Mouse (Mus musculus): ENCODE results near the gene Rcan3.

Rcan3 gene

GRCm38 (mm10) chr4:135433443-135434394 is at the start of gene Rcan3:
Gene Rcan3, minus strand, starts transcription at chr4:135433853.
- peak; percentile 76 for DNase-seq

- no peak for DNase-seq
These were observed 46.7 kb upstream of the Rcan3 start for GRCm38 (mm10) chr4:135480370-135480769.

- DNase-seq = no peak
These were observed 44.2 kb upstream of the Rcan3 start for GRCm38 (mm10) chr4:135477851-135478250.

- DNase-seq = no peak
These were observed 29.8 kb upstream of the Rcan3 start for GRCm38 (mm10) chr4:135463406-135463805.

GRCm38 (mm10) chr4:135453572-135453971 is 19.9 kb upstream of the Rcan3 start:
- DNase-seq = peak; percentile 44

- DNase-seq = peak; percentile 59
These were observed 19.5 kb upstream of the Rcan3 start for GRCm38 (mm10) chr4:135453164-135453563.

- peak; percentile 50 for DNase-seq
These were observed 17.8 kb upstream of the Rcan3 start for GRCm38 (mm10) chr4:135451360-135452015.

GRCm38 (mm10) chr4:135442473-135442872 is 8.8 kb upstream of the Rcan3 start:
- no peak for DNase-seq

- DNase-seq = peak; percentile 53
These were observed 6.4 kb upstream of the Rcan3 start for GRCm38 (mm10) chr4:135439904-135440522.

GRCm38 (mm10) chr4:135439188-135439647 is 5.6 kb upstream of the Rcan3 start:
- peak; percentile 77 for DNase-seq

GRCm38 (mm10) chr4:135437924-135438323 is 4.3 kb upstream of the Rcan3 start:
- DNase-seq = no peak

- peak; percentile 73 for DNase-seq
These were observed 2.6 kb upstream of the Rcan3 start for GRCm38 (mm10) chr4:135436291-135436690.

GRCm38 (mm10) chr4:135434395-135434789 is 739 bp upstream of the Rcan3 start:
- DNase-seq = peak; percentile 16

- DNase-seq = peak; percentile 41
These were observed 589 bp downstream of the Rcan3 start for GRCm38 (mm10) chr4:135433086-135433442.

- DNase-seq = no peak
These were observed 3.5 kb downstream of the Rcan3 start for GRCm38 (mm10) chr4:135429990-135430760.

GRCm38 (mm10) chr4:135429383-135429782 is 4.3 kb downstream of the Rcan3 start:
- DNase-seq = no peak

- DNase-seq = no peak
These were observed 7.1 kb downstream of the Rcan3 start for GRCm38 (mm10) chr4:135426587-135426986.

GRCm38 (mm10) chr4:135425625-135426024 is 8.0 kb downstream of the Rcan3 start:
- DNase-seq = no peak

GRCm38 (mm10) chr4:135420961-135421360 is 12.7 kb downstream of the Rcan3 start:
- no peak for DNase-seq

GRCm38 (mm10) chr4:135420416-135420815 is 13.2 kb downstream of the Rcan3 start:
- DNase-seq = no peak

GRCm38 (mm10) chr4:135419996-135420395 is 13.7 kb downstream of the Rcan3 start:
- no peak for DNase-seq

- DNase-seq = no peak
These were observed 17.3 kb downstream of the Rcan3 start for GRCm38 (mm10) chr4:135416367-135416766.

- DNase-seq = no peak
These were observed 20.2 kb downstream of the Rcan3 start for GRCm38 (mm10) chr4:135413491-135413890.
